9 mouse cellular contexts compared by ENCODE assay signal in the genomic region with DNA sequence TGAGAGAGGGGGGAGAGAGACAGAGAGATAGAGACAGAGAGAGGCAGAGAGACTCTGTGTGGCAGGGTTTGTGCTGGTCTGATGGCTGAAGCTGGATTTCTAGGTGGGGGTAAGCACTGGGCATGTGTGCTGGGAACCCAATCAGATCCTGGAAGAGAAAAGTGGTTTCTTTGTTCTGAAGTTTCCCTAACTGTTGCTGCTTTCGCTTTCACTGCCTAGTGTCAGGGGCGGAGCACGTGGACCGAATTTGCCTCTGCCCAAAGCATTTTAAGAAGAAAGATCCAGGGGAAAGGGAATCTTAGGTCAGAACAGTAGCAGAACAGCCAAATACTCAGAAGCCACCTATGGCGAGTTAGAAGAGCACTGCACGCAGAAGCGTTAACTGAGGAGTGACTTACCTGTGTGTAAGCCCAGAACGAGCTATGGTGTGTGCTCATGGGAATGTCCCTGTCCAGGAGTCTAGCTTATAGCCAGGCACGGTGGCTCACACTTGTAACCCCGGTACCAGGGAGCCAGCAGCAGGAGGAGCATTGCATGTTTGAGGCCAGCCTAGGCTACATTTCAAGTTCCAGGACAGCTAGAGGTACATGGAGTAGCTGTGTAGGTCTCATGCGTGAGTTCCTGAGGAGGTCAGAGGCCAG. TPM values are rescaled to one million over a fixed set of nuclear protein-coding genes. Genes with fewer than 3 reads are reported as not detected.
DNase-seq lines count a peak whose midpoint lies in the region; ATAC-seq lines count a peak whose summit lies in the region.
"Had no signal": no experiment of that assay in that cellular context is flagged by ENCODE, and none has a peak within 500 bp of the region (broad histone marks: within the 10 kb centered on the region; RNA-seq: fewer than 3 reads in every experiment).

No protein-coding gene starts in this region.

- no peaks in the 10 kb centered on the region for H3K27me3 ChIP-seq in embryonic facial prominence, embryonic 11.5 days (ENCODE audit: control insufficient read depth, insufficient read depth, low read length)
- H3K27me3 ChIP-seq: hindbrain, embryonic 15.5 days had no signal

- H3K4me2 ChIP-seq in embryonic facial prominence, embryonic 11.5 days (ENCODE audit: low read depth, low read length), result 0 out of 2 replicates have a peak overlapping the region, but pooled peaks have one; percentile 10

- no peak for ATAC-seq in embryonic facial prominence, embryonic 11.5 days (replicated peaks; ENCODE audit: insufficient number of reproducible peaks, low FRiP score, low TSS enrichment, low read depth)
- ATAC-seq in hematopoietic stem cell, adult 5-6 weeks (replicated peaks in 1 of 2; ENCODE audit: insufficient read depth in 1 of 2, low FRiP score in 2 of 2, low TSS enrichment in 1 of 2, low read depth in 1 of 2, poor library complexity in 2 of 2, severe bottlenecking in 2 of 2), result peak; percentile 80 to 83

- H3K4me1 ChIP-seq in embryonic facial prominence, embryonic 11.5 days (ENCODE audit: control insufficient read depth, insufficient read depth, low read length), result no peaks in the 10 kb centered on the region

- H3K4me3 ChIP-seq in embryonic facial prominence, embryonic 11.5 days (ENCODE audit: low read depth, low read length), result no peak overlapping the region
- H3K4me3 ChIP-seq: hindbrain, embryonic 15.5 days had no signal

- H3K27ac ChIP-seq in embryonic facial prominence, embryonic 11.5 days (replicated peaks; ENCODE audit: low read depth, low read length), result no peak overlapping the region
- H3K27ac ChIP-seq: hindbrain, embryonic 15.5 days had no signal

- H3K9me3 ChIP-seq in embryonic facial prominence, embryonic 11.5 days (replicated peaks; ENCODE audit: control insufficient read depth, low read length), result no peaks in the 10 kb centered on the region
- H3K9me3 ChIP-seq: hindbrain, embryonic 15.5 days had no signal

- DNase-seq in urinary bladder, postnatal 36 days (ENCODE audit: low spot score in 2 of 2), result peak; percentile 41 to 57
- DNase-seq in urinary bladder, postnatal 10 days (ENCODE audit: low spot score), result no peak
- DNase-seq in embryonic facial prominence, embryonic 11.5 days (ENCODE audit: low spot score), result no peak
- DNase-seq in lung, postnatal 25 days (ENCODE audit: low spot score), result peak; percentile 67
- peak; percentile 31 for DNase-seq in thymus, postnatal 4 days
- no peak for DNase-seq in right cerebral cortex, postnatal 36 days (ENCODE audit: low spot score in 2 of 2)
- no peak for DNase-seq in frontal cortex, adult 2 months (ENCODE audit: extremely low spot score in 1 of 2, low spot score in 1 of 2)

- 66% methylated on average over 11 of the region's 11 CpGs for WGBS in embryonic facial prominence, embryonic 11.5 days

- no peaks in the 10 kb centered on the region for H3K36me3 ChIP-seq in embryonic facial prominence, embryonic 11.5 days (replicated peaks; ENCODE audit: control insufficient read depth, insufficient read depth, low read depth, low read length)
- H3K36me3 ChIP-seq: hindbrain, embryonic 15.5 days had no signal

- H3K9ac ChIP-seq in embryonic facial prominence, embryonic 11.5 days (replicated peaks; ENCODE audit: low read length), result no peak overlapping the region
- H3K9ac ChIP-seq: hindbrain, embryonic 15.5 days had no signal

RNA-seq across cellular contexts. Expression of a gene that starts 21.6 kb away (rescaled TPM):
- polyA plus RNA-seq in embryonic facial prominence, embryonic 11.5 days (2014; fragmentation: Nextera tagmentation; extraction: Ambion mirVana), result 26.5 and 27.5 TPM in 2 replicates
- total RNA-seq in hematopoietic stem cell, adult 5-6 weeks (2017), result 129 and 131 TPM in 2 replicates
- polyA plus RNA-seq in frontal cortex, adult 2 months (2012; rRNA removed), result 56.0 and 73.2 TPM in 2 replicates

Comparison
In these comparisons a context has a peak if more than half of its experiments do, and no peak if none do; other contexts are left out.
1. DNase-seq: peak in urinary bladder, postnatal 36 days (2 of 2), lung, postnatal 25 days (single experiment) and thymus, postnatal 4 days (single experiment); none in urinary bladder, postnatal 10 days (single experiment), embryonic facial prominence, embryonic 11.5 days (single experiment), right cerebral cortex, postnatal 36 days (0 of 2) and frontal cortex, adult 2 months (0 of 2).